ENCODE assay signal across 8 mouse cellular contexts in the genomic region with DNA sequence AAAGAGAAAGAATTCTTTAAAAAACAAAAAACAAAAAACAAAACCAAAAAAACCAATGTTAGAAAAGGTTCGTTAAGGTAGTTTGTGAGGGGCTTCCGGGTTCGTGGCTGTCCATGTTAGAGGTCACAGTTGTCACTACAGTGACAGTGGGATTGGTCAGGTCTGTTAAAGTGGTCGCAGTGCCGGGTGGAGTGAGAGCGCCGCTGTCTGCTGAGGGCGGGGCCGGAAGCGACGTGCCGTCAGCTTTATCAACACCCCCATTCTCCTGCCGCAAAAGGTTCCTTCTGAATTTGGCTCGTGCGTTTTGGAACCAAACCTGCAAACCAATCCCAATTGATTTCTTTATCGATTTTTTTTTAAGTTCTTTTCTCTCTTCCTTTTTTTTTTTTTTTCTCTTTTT. TPM values are rescaled to one million over a fixed set of nuclear protein-coding genes. Genes with fewer than 3 reads are reported as not detected.
DNase-seq lines count a peak whose midpoint lies in the region; ATAC-seq and TF ChIP-seq lines count a peak whose summit lies in the region.

No protein-coding gene starts in this region.

- no peak overlapping the region for H3ac ChIP-seq in myocyte (ENCODE audit: control insufficient read depth, insufficient read length)

- H3K4me2 ChIP-seq in lung, postnatal 0 days (replicated peaks; ENCODE audit: low read depth, low read length): peak overlapping the region; percentile 33; the same call in 1 of the 2 replicates
- peak overlapping the region; percentile 16 for H3K4me2 ChIP-seq in myocyte (ENCODE audit: low read depth)

- peaks cover 29% of the 10 kb centered on the region for H3K27me3 ChIP-seq in lung, postnatal 0 days (replicated peaks; ENCODE audit: insufficient read depth, low read length)
- H3K27me3 ChIP-seq in forebrain, embryonic 10.5 days (ENCODE audit: poor library complexity, severe bottlenecking): peaks cover 47% of the 10 kb centered on the region
- peaks cover 35% of the 10 kb centered on the region for H3K27me3 ChIP-seq in limb, embryonic 10.5 days (ENCODE audit: low read depth, poor library complexity, severe bottlenecking)
- H3K27me3 ChIP-seq in myocyte (ENCODE audit: control insufficient read depth, insufficient read depth, insufficient read length): no peaks in the 10 kb centered on the region

- ATAC-seq in lung, postnatal 0 days: no peak

- H3K4me3 ChIP-seq in lung, postnatal 0 days (ENCODE audit: low read depth, low read length): no peak overlapping the region; the same call in 1 of the 2 replicates
- H3K4me3 ChIP-seq in forebrain, embryonic 10.5 days: peak overlapping the region; percentile 46
- H3K4me3 ChIP-seq in limb, embryonic 10.5 days: peak overlapping the region; percentile 31; the same call in 1 of the 2 replicates
- no peak overlapping the region for H3K4me3 ChIP-seq in myocyte

- H3K4me1 ChIP-seq in lung, postnatal 0 days (ENCODE audit: insufficient read depth, low read depth, low read length): no peaks in the 10 kb centered on the region
- no peaks in the 10 kb centered on the region for H3K4me1 ChIP-seq in forebrain, embryonic 10.5 days
- peaks cover 31% of the 10 kb centered on the region for H3K4me1 ChIP-seq in limb, embryonic 10.5 days

- no peaks in the 10 kb centered on the region for H3K9me3 ChIP-seq in lung, postnatal 0 days (ENCODE audit: low read length)
- H3K9me3 ChIP-seq in forebrain, embryonic 10.5 days: no peaks in the 10 kb centered on the region
- no peaks in the 10 kb centered on the region for H3K9me3 ChIP-seq in limb, embryonic 10.5 days (replicated peaks)

- H3K79me2 ChIP-seq in myocyte (ENCODE audit: control insufficient read depth, insufficient read depth): no peaks in the 10 kb centered on the region

- no peak for TF ChIP-seq CTCF in lung, postnatal 0 days (IDR thresholded peaks at IDR 0.05)

- no peak for TF ChIP-seq EP300 in lung, postnatal 0 days (IDR thresholded peaks at IDR 0.05)

- H3K36me3 ChIP-seq in lung, postnatal 0 days (ENCODE audit: insufficient read depth, low read length): no peaks in the 10 kb centered on the region
- H3K36me3 ChIP-seq in forebrain, embryonic 10.5 days (replicated peaks): no peaks in the 10 kb centered on the region
- peaks cover 84% of the 10 kb centered on the region for H3K36me3 ChIP-seq in limb, embryonic 10.5 days
- H3K36me3 ChIP-seq in myocyte (ENCODE audit: control insufficient read depth, insufficient read depth): no peaks in the 10 kb centered on the region

- no peak overlapping the region for H3K27ac ChIP-seq in lung, postnatal 0 days (ENCODE audit: low read length)
- H3K27ac ChIP-seq in forebrain, embryonic 10.5 days: no peak overlapping the region
- H3K27ac ChIP-seq in limb, embryonic 10.5 days: no peak overlapping the region

- no peak for TF ChIP-seq POLR2A in myocyte (IDR thresholded peaks at IDR 0.05; ENCODE audit: insufficient read length, low read depth)

- no peak overlapping the region for H3K9ac ChIP-seq in lung, postnatal 0 days (replicated peaks; ENCODE audit: low read depth)

- DNase-seq in lung, postnatal 0 days (ENCODE audit: low spot score): no peak
- DNase-seq in lung, postnatal 10 days: no peak
- peak; percentile 51 for DNase-seq in forebrain, embryonic 10.5 days (ENCODE audit: extremely low spot score, low spot score)
- DNase-seq in limb, embryonic 10.5 days (ENCODE audit: low spot score): no peak
- DNase-seq in urinary bladder, adult 2 months (ENCODE audit: low spot score): no peak
- DNase-seq in spleen, postnatal 14 days (ENCODE audit: low spot score in 2 of 2): no peak
- no peak for DNase-seq in layer of hippocampus, adult 9-11 months

- WGBS in lung, postnatal 0 days: 2% methylated on average over 15 of the region's 16 CpGs
- WGBS in forebrain, embryonic 10.5 days: 0% methylated on average over 16 of the region's 16 CpGs
- WGBS in limb, embryonic 10.5 days: 1% methylated on average over 16 of the region's 16 CpGs

TF ChIP-seq in myocyte, 11 proteins besides CTCF, POLR2A, EP300 and RAD21:
- TF ChIP-seq SRF (IDR thresholded peaks at IDR 0.05; ENCODE audit: control insufficient read depth, insufficient read length, low read depth) (no peak), MAX (IDR thresholded peaks at IDR 0.05; ENCODE audit: low read depth) (no peak), MYOD1 (IDR thresholded peaks at IDR 0.05; ENCODE audit: control insufficient read depth in 1 of 3, insufficient read length in 2 of 3, low read depth in 2 of 3) (no peak), E2F4 (IDR thresholded peaks at IDR 0.05; ENCODE audit: insufficient read depth) (no peak), POLR2AphosphoS2 (IDR thresholded peaks at IDR 0.05; ENCODE audit: insufficient read length, low read depth) (no peak), REST (IDR thresholded peaks at IDR 0.05; ENCODE audit: insufficient read depth, insufficient read length) (no peak), TCF3 (IDR thresholded peaks at IDR 0.05; ENCODE audit: insufficient read length, low read depth) (no peak), USF1 (IDR thresholded peaks at IDR 0.05; ENCODE audit: low read depth) (no peak), TCF12 (IDR thresholded peaks at IDR 0.05; ENCODE audit: insufficient read depth, poor library complexity, severe bottlenecking) (no peak), MYOG (IDR thresholded peaks at IDR 0.05; ENCODE audit: control insufficient read depth in 1 of 3, insufficient read depth in 1 of 3, insufficient read length in 2 of 3, low read depth in 2 of 3) (no peak), CEBPB (IDR thresholded peaks at IDR 0.05; ENCODE audit: insufficient read depth, poor library complexity, severe bottlenecking) (no peak)

RNA-seq across cellular contexts. Expression of a gene that starts 17.1 kb away (rescaled TPM):
- 0.06 and 0.11 TPM in 2 replicates for polyA plus RNA-seq in lung, postnatal 0 days (2015; fragmentation: Nextera tagmentation; extraction: Ambion mirVana)
- 5.3 and 8.7 TPM in 2 replicates for polyA plus RNA-seq in forebrain, embryonic 10.5 days (2016; fragmentation: Nextera tagmentation; extraction: Ambion mirVana)
- polyA plus RNA-seq in limb, embryonic 10.5 days (2016; fragmentation: Nextera tagmentation; extraction: Ambion mirVana): 110 and 114 TPM in 2 replicates
- polyA plus RNA-seq in myocyte (2012; fragmentation: generic; extraction: Trizol): 0.14 TPM
- polyA plus RNA-seq in urinary bladder, adult 2 months (2012; rRNA removed): 0.03 TPM in 1 of 2 replicates, not detected in the other

RNA-seq across cellular contexts. Expression of a gene that starts 25.3 kb away (rescaled TPM):
- polyA plus RNA-seq in lung, postnatal 0 days (2015; fragmentation: Nextera tagmentation; extraction: Ambion mirVana): 48.3 and 53.0 TPM in 2 replicates
- 41.1 and 48.7 TPM in 2 replicates for polyA plus RNA-seq in forebrain, embryonic 10.5 days (2016; fragmentation: Nextera tagmentation; extraction: Ambion mirVana)
- polyA plus RNA-seq in limb, embryonic 10.5 days (2016; fragmentation: Nextera tagmentation; extraction: Ambion mirVana): 60.2 and 60.6 TPM in 2 replicates
- 66.0 TPM for polyA plus RNA-seq in myocyte (2012; fragmentation: generic; extraction: Trizol)
- 23.7 and 27.9 TPM in 2 replicates for polyA plus RNA-seq in urinary bladder, adult 2 months (2012; rRNA removed)

Comparison
In these comparisons a context has a peak if more than half of its experiments do, and no peak if none do; other contexts are left out.
1. H3K4me3 ChIP-seq: peak in forebrain, embryonic 10.5 days (single experiment) and limb, embryonic 10.5 days (single experiment); none in lung, postnatal 0 days (single experiment) and myocyte (single experiment).
2. RNA of a gene that starts 17.1 kb away (polyA plus RNA-seq): 110 to 114 TPM in limb, embryonic 10.5 days; 5.3 to 8.7 TPM in forebrain, embryonic 10.5 days, 0.14 TPM in myocyte (single experiment), 0.06 to 0.11 TPM in lung, postnatal 0 days and 0.03 TPM in urinary bladder, adult 2 months; every median in the first group is over 10 times any median in the second.